Mouse (Mus musculus) adipose tissue, adult 10 weeks (tissue): ENCODE results near the gene Vps8. TPM values are rescaled to one million over a fixed set of nuclear protein-coding genes. Genes with fewer than 3 reads are reported as not detected.

Experiments
- polyA plus RNA-seq: library from polyadenylated mRNA; stranded (reverse); fragments of 350-450 nt; fragmentation: Illumina TruSeq; extraction: RNeasy Lipid Tissue Mini Kit (QIAGEN cat#74804); gene quantifications from one replicate; pipeline ENCODE4 v1.2.3, GENCODE M21; 2014; ENCODE audit warnings: low read depth, low replicate concordance

The Vps8 gene
- 18.0 TPM for polyA plus RNA-seq

DNA sequence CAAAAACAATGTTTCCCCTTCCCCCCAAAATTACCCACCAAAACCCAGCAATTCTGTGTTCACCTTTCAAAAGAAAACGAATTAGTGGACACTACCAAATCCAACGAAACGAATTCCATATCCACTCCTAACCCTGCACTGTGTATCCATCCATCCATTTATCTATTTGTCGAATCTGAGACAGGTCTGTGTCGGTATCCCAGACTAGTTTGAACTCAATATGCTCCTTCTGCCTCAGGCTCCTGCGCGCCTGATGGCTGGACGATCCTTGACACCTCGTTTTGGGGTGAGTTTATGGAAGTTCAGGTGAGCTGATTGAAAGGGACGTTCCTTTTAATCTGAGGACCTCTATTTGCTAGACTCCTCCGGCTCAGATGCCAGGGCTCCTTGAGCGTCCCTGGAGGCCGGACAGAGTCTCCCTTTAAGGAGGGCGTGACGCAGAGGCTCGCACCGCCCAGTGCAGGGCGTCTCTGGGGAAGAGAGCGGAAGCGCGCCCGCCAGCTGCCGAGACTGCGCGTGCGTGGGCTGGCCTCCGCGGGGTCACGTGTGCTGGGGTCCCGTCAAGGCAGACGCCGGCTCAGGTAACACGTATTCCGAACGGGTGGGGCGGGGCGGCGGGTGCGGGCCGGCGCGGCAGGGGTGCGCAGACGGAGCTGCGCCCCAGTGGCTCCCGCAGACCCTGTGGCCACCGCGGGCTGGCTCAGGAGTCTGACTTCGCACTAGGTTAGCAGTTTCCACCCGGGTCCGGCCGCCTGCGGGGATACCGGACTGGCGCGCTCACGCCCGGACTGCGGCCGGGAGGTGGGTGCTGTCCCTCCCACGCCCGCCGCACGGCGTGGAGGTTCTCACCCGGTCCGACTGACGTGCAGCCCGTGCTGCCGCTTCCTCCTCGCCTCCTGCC, at the start of gene Vps8:
Vps8 (plus strand) TSS at position 474 of the 901 bp plus-strand sequence.

Other genes starting within 250 kb of the Vps8 start
- 4.8 TPM for gene Ephb3, start 218.4 kb upstream of the Vps8 start, polyA plus RNA-seq